Mouse (Mus musculus): ENCODE measurements around the gene Lingo1. TPM values are rescaled to one million over a fixed set of nuclear protein-coding genes. Genes with fewer than 3 reads are reported as not detected.

Gene Lingo1
- total and polyA plus RNA-seq, 3 experiments: 0.11 TPM; not detected in 2

- no peak for TF ChIP-seq CTCF (IDR thresholded peaks at IDR 0.05; ENCODE audit: low read depth, low read length)
- no peak for TF ChIP-seq GATA2 (IDR thresholded peaks at IDR 0.05; ENCODE audit: borderline replicate concordance, low read depth, low read length)
- no peak for TF ChIP-seq GATA1 (IDR thresholded peaks at IDR 0.05; ENCODE audit: borderline replicate concordance, low read length)
- no peak for TF ChIP-seq TAL1 (conservative IDR thresholded peaks at IDR 0.05; ENCODE audit: low read depth, low read length)
- TF ChIP-seq POLR2AphosphoS5 (IDR thresholded peaks at IDR 0.05; ENCODE audit: insufficient replicate concordance, low read depth, low read length): no peak
- H3K9me3 ChIP-seq (replicated peaks): no peaks in the 10 kb centered on the region
- DNase-seq (ENCODE audit: low spot score): no peak
- H3K27me3 ChIP-seq (ENCODE audit: insufficient read depth, low read length): no peaks in the 10 kb centered on the region; the same call in 1 of the 2 replicates
- H3K36me3 ChIP-seq (replicated peaks): no peaks in the 10 kb centered on the region
- no peak overlapping the region for H3K4me3 ChIP-seq (ENCODE audit: low read depth, low read length)
- no peak for ATAC-seq (ENCODE audit: extremely low read depth, insufficient number of reproducible peaks, low FRiP score, poor library complexity, severe bottlenecking)
- no peaks in the 10 kb centered on the region for H3K4me1 ChIP-seq (ENCODE audit: insufficient read depth, low read depth, low read length)
These were observed 133.3 kb downstream of the Lingo1 start for GRCm38 (mm10) chr9:56662946-56663345.

DNA sequence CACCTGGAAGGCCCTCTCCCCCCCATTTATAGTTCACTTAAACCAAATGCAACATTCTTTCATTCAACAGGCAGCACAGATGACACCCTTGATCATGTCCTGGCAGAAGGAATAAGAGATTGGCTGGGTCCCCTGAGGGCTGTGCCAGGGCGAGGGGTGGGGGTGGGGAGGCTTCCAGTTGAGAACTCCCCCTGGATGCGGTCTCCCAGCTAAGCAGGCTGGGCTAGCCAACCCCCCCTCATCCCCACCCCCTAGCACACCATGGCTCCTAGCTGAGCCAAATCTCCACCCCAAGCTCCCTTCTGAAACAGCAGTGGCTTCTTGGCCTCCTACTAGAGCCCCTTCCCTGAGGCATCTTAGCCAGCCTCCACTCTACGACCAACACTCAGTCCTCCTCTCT lies 133.9 kb downstream of the Lingo1 start:
- H3K9me3 ChIP-seq (replicated peaks): no peaks in the 10 kb centered on the region
- DNase-seq (ENCODE audit: low spot score) (no peak), ATAC-seq (ENCODE audit: extremely low read depth, insufficient number of reproducible peaks, low FRiP score, poor library complexity, severe bottlenecking) (no peak)
- no peaks in the 10 kb centered on the region for H3K4me1 ChIP-seq (ENCODE audit: insufficient read depth, low read depth, low read length)
- no peaks in the 10 kb centered on the region; the same call in 1 of the 2 replicates for H3K27me3 ChIP-seq (ENCODE audit: insufficient read depth, low read length)
- TF ChIP-seq GATA1 (IDR thresholded peaks at IDR 0.05; ENCODE audit: borderline replicate concordance, low read length) (no peak), TAL1 (conservative IDR thresholded peaks at IDR 0.05; ENCODE audit: low read depth, low read length) (no peak), POLR2AphosphoS5 (IDR thresholded peaks at IDR 0.05; ENCODE audit: insufficient replicate concordance, low read depth, low read length) (no peak), CTCF (IDR thresholded peaks at IDR 0.05; ENCODE audit: low read depth, low read length) (no peak), GATA2 (IDR thresholded peaks at IDR 0.05; ENCODE audit: borderline replicate concordance, low read depth, low read length) (no peak)
- no peaks in the 10 kb centered on the region for H3K36me3 ChIP-seq (replicated peaks)
- H3K4me3 ChIP-seq (ENCODE audit: low read depth, low read length): no peak overlapping the region

DNA sequence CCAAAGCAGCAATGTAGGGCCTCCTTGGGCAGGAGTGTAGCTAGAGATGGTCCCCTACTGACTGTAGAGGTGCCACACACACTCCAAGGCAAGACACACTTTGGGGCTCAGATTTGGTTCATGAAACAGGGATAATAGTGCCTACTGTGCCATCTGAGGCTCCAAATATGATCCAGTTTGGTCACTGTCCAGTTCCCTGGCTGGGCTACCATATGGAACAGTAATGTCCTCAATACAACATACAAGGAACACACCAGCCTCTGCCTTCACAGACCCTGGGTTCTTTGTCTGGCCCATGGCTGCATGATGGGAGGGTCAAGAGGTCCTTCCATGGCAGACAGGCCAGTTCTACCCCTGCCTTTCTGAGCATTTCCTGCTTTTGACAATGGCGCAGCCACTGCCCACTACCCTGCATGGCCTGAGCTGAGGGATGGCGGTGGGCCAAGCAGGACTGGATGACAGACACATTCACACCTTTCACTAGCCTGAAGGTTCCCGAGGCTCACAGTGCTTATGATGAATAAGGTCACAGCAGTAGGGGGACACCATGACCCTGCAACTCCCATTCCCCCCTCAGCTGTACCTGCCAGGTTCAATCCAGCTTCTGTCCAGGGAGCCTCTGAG lies 134.9 kb downstream of the Lingo1 start:
- Histone ChIP-seq H3K27me3 (ENCODE audit: insufficient read depth, low read length) (no peaks in the 10 kb centered on the region; the same call in 1 of the 2 replicates), H3K4me1 (ENCODE audit: insufficient read depth, low read depth, low read length) (no peaks in the 10 kb centered on the region), H3K4me3 (ENCODE audit: low read depth, low read length) (no peak overlapping the region), H3K9me3 (replicated peaks) (no peaks in the 10 kb centered on the region), H3K36me3 (replicated peaks) (no peaks in the 10 kb centered on the region)
- DNase-seq (ENCODE audit: low spot score) (no peak), ATAC-seq (ENCODE audit: extremely low read depth, insufficient number of reproducible peaks, low FRiP score, poor library complexity, severe bottlenecking) (no peak)
- no peak for TF ChIP-seq GATA2 (IDR thresholded peaks at IDR 0.05; ENCODE audit: borderline replicate concordance, low read depth, low read length)
- no peak for TF ChIP-seq POLR2AphosphoS5 (IDR thresholded peaks at IDR 0.05; ENCODE audit: insufficient replicate concordance, low read depth, low read length)

GRCm38 (mm10) chr9:56658580-56658979 lies 137.7 kb downstream of the Lingo1 start:
- Histone ChIP-seq H3K4me1 (ENCODE audit: insufficient read depth, low read depth, low read length) (no peaks in the 10 kb centered on the region), H3K9me3 (replicated peaks) (no peaks in the 10 kb centered on the region), H3K36me3 (replicated peaks) (no peaks in the 10 kb centered on the region), H3K27me3 (ENCODE audit: insufficient read depth, low read length) (no peaks in the 10 kb centered on the region; the same call in 1 of the 2 replicates), H3K4me3 (ENCODE audit: low read depth, low read length) (no peak overlapping the region)
- no peak for TF ChIP-seq GATA2 (IDR thresholded peaks at IDR 0.05; ENCODE audit: borderline replicate concordance, low read depth, low read length)
- no peak for TF ChIP-seq TAL1 (conservative IDR thresholded peaks at IDR 0.05; ENCODE audit: low read depth, low read length)
- no peak for TF ChIP-seq CTCF (IDR thresholded peaks at IDR 0.05; ENCODE audit: low read depth, low read length)
- no peak for DNase-seq (ENCODE audit: low spot score)
- ATAC-seq (ENCODE audit: extremely low read depth, insufficient number of reproducible peaks, low FRiP score, poor library complexity, severe bottlenecking): no peak

DNA sequence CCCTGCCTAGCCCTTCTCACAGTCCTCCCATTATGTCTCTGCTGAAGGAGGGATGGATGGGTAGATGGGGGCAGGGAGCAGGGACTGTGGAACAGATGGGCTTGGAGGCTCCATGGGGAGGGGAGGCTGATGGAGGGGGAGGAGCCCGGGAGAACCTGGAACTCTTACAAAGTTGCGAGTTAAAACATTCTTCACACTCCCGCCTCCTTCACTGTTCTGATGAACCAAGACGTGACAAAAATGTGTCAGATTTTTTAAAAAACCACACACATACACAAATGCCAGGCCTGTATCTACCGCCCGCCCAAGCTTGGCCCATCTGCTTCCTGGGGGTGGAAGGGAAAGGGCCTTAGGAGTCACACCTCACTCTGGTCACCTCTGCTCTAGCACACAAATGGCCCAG lies 138.3 kb downstream of the Lingo1 start:
- H3K27me3 ChIP-seq (ENCODE audit: insufficient read depth, low read length): no peaks in the 10 kb centered on the region; the same call in 1 of the 2 replicates

GRCm38 (mm10) chr9:56656766-56657542 lies 139.3 kb downstream of the Lingo1 start:
- Histone ChIP-seq H3K4me3 (ENCODE audit: low read depth, low read length) (no peak overlapping the region), H3K36me3 (replicated peaks) (no peaks in the 10 kb centered on the region), H3K9me3 (replicated peaks) (no peaks in the 10 kb centered on the region), H3K4me1 (ENCODE audit: insufficient read depth, low read depth, low read length) (no peaks in the 10 kb centered on the region), H3K27me3 (ENCODE audit: insufficient read depth, low read length) (no peaks in the 10 kb centered on the region; the same call in 1 of the 2 replicates)
- TF ChIP-seq TAL1 (conservative IDR thresholded peaks at IDR 0.05; ENCODE audit: low read depth, low read length) (no peak), GATA1 (IDR thresholded peaks at IDR 0.05; ENCODE audit: borderline replicate concordance, low read length) (no peak), GATA2 (IDR thresholded peaks at IDR 0.05; ENCODE audit: borderline replicate concordance, low read depth, low read length) (no peak), CTCF (IDR thresholded peaks at IDR 0.05; ENCODE audit: low read depth, low read length) (no peak), POLR2AphosphoS5 (IDR thresholded peaks at IDR 0.05; ENCODE audit: insufficient replicate concordance, low read depth, low read length) (no peak)
- DNase-seq (ENCODE audit: low spot score): no peak
- no peak for ATAC-seq (ENCODE audit: extremely low read depth, insufficient number of reproducible peaks, low FRiP score, poor library complexity, severe bottlenecking)

More for the DNA sequence above, 138.3 kb downstream of the Lingo1 start:
- H3K4me3 ChIP-seq (ENCODE audit: low read depth, low read length): no peak overlapping the region
- H3K4me1 ChIP-seq (ENCODE audit: insufficient read depth, low read depth, low read length): no peaks in the 10 kb centered on the region
- no peak for ATAC-seq (ENCODE audit: extremely low read depth, insufficient number of reproducible peaks, low FRiP score, poor library complexity, severe bottlenecking)
- no peak for DNase-seq (ENCODE audit: low spot score)
- TF ChIP-seq POLR2AphosphoS5 (IDR thresholded peaks at IDR 0.05; ENCODE audit: insufficient replicate concordance, low read depth, low read length) (no peak), CTCF (IDR thresholded peaks at IDR 0.05; ENCODE audit: low read depth, low read length) (no peak), GATA2 (IDR thresholded peaks at IDR 0.05; ENCODE audit: borderline replicate concordance, low read depth, low read length) (no peak), GATA1 (IDR thresholded peaks at IDR 0.05; ENCODE audit: borderline replicate concordance, low read length) (no peak), TAL1 (conservative IDR thresholded peaks at IDR 0.05; ENCODE audit: low read depth, low read length) (no peak)
- H3K36me3 ChIP-seq (replicated peaks): no peaks in the 10 kb centered on the region
- H3K9me3 ChIP-seq (replicated peaks): no peaks in the 10 kb centered on the region

Data from G1E (cell line).